Mouse (Mus musculus): Measurements from ENCODE around the gene Pla1a. TPM values are rescaled to one million over a fixed set of nuclear protein-coding genes. Genes with fewer than 3 reads are reported as not detected.

Gene Pla1a
- polyA plus RNA-seq, 2 experiments from 2014 or later: 0.30 TPM; not detected in 1

Other genes starting within 250 kb of the Pla1a start
- not detected for gene Nr1i2, start 138.3 kb downstream of the Pla1a start, polyA plus RNA-seq (2017; shearing (Covaris generic))
- under 1 TPM in 1 of 2 experiments, not detected in 1; 0.24 TPM for gene Maats1, start 91.0 kb downstream of the Pla1a start, polyA plus RNA-seq (2017; shearing (Covaris generic))
- 100 to 1,000 TPM; 203 to 275 TPM for gene Cox17, start 86.2 kb downstream of the Pla1a start, polyA plus RNA-seq (2017; shearing (Covaris generic))
- gene Gm21987, start 86.1 kb downstream of the Pla1a start, polyA plus RNA-seq (2017; shearing (Covaris generic)): not detected
- gene Popdc2, start 70.9 kb downstream of the Pla1a start, polyA plus RNA-seq (2017; shearing (Covaris generic)): 1 to 10 TPM; 2.3 to 6.2 TPM
- gene Adprh, start 19.6 kb upstream of the Pla1a start, polyA plus RNA-seq (2017; shearing (Covaris generic)): 10 to 100 TPM; 73.1 to 92.7 TPM
- gene Cd80, start 22.4 kb upstream of the Pla1a start, polyA plus RNA-seq (2017; shearing (Covaris generic)): 10 to 100 TPM in 1 of 2 experiments, 1 to 10 TPM in 1; 5.7 to 10.6 TPM
- 10 to 100 TPM; 12.0 to 18.2 TPM for gene Timmdc1, start 89.5 kb upstream of the Pla1a start, polyA plus RNA-seq (2017; shearing (Covaris generic))
- gene Poglut1, start 117.1 kb upstream of the Pla1a start, polyA plus RNA-seq (2017; shearing (Covaris generic)): 10 to 100 TPM; 32.1 to 38.5 TPM
- gene Tmem39a, start 125.6 kb upstream of the Pla1a start, polyA plus RNA-seq (2017; shearing (Covaris generic)): 10 to 100 TPM; 36.0 to 37.2 TPM